Mouse (Mus musculus) hindbrain, embryonic 13.5 days (tissue): ENCODE data around the gene Cotl1. TPM values are rescaled to one million over a fixed set of nuclear protein-coding genes. Genes with fewer than 3 reads are reported as not detected.
A peak's percentile ranks its signal among the peaks of the same experiment; 100 is the strongest.

Experiments
- ATAC-seq: fragments of 200-750 bp; cut with Nextera tagmentation; 2 replicates; pipeline ENCODE4 v1.8.0; 2017; ENCODE audit warnings: moderate TSS enrichment; ENCODE audit not compliant: low FRiP score
- H3K27ac ChIP-seq: fragments of 300-500 bp; sonication (generic); 2 replicates; pipeline ENCODE4 v1.5.1; 2015; ENCODE audit warnings: inconsistent platforms, mild to moderate bottlenecking, moderate library complexity
- H3K27me3 ChIP-seq: fragments of 300-500 bp; sonication (generic); 2 replicates; pipeline ENCODE4 v1.6.1; 2015; ENCODE audit warnings: mild to moderate bottlenecking, inconsistent platforms
- H3K36me3 ChIP-seq: fragments of 300-500 bp; sonication (generic); 2 replicates; pipeline ENCODE4 v1.6.1; 2015; ENCODE audit warnings: mild to moderate bottlenecking, inconsistent platforms
- H3K4me1 ChIP-seq: fragments of 300-500 bp; sonication (generic); replicated peaks from 2 replicates; pipeline ENCODE4 v1.6.1; 2015; ENCODE audit warnings: inconsistent platforms
- H3K4me2 ChIP-seq: fragments of 300-500 bp; sonication (generic); 2 replicates; pipeline ENCODE4 v1.6.1; 2015; ENCODE audit warnings: inconsistent platforms, mild to moderate bottlenecking, moderate library complexity
- H3K4me3 ChIP-seq: fragments of 300-500 bp; sonication (generic); 2 replicates; pipeline ENCODE4 v1.5.1; 2015; ENCODE audit warnings: mild to moderate bottlenecking, inconsistent platforms
- H3K9ac ChIP-seq: fragments of 300-500 bp; sonication (generic); 2 replicates; pipeline ENCODE4 v1.6.1; 2015; ENCODE audit warnings: mild to moderate bottlenecking, inconsistent platforms
- H3K9me3 ChIP-seq: fragments of 300-500 bp; sonication (generic); 2 replicates; pipeline ENCODE4 v1.6.1; 2016; ENCODE audit warnings: inconsistent platforms
- WGBS: fragments of 180-500 bp; shearing (Covaris S2); methylation state at CpG from one replicate; pipeline ENCODE4 v1.1.7; 2015; 5-methylcytosine and 5-hydroxymethylcytosine counted together
- polyA plus RNA-seq: library from polyadenylated mRNA; unstranded; fragments of >200 nt; fragmentation: Nextera tagmentation; extraction: Ambion mirVana; gene quantifications from 2 replicates; pipeline ENCODE4 v1.2.1, GENCODE M21; 2015

Gene Cotl1
- polyA plus RNA-seq, 1 experiment from 2014 or later, result 106 TPM

DNA sequence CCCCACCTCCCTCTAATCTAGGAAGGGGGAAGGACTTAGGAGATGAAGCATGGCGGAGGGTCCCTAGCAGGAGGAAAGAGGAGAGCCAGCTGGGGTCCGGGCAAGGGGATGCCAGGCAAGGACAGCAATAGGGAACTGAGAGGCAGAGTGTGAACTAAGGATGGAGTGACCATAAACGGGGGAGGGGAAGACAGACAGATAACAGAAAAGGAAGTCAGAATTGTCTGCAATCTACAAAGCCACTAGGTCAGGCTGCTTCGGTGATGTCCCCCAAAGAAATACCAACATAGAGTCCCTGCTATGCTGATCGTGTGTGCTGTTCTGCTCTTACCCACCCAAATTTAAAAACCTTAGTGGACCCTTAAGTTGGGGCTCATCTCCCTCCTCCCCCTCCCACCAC is 13.4 kb downstream of the Cotl1 start:
- Histone ChIP-seq H3K27ac (no peak overlapping the region), H3K4me1 (peaks cover 74% of the 10 kb centered on the region), H3K4me2 (no peak overlapping the region), H3K9ac (no peak overlapping the region), H3K4me3 (no peak overlapping the region), H3K36me3 (peaks cover 9% of the 10 kb centered on the region), H3K9me3 (no peaks in the 10 kb centered on the region), H3K27me3 (no peaks in the 10 kb centered on the region)
- no peak for ATAC-seq
- 81% methylated on average over 5 of the region's 5 CpGs for WGBS

DNA sequence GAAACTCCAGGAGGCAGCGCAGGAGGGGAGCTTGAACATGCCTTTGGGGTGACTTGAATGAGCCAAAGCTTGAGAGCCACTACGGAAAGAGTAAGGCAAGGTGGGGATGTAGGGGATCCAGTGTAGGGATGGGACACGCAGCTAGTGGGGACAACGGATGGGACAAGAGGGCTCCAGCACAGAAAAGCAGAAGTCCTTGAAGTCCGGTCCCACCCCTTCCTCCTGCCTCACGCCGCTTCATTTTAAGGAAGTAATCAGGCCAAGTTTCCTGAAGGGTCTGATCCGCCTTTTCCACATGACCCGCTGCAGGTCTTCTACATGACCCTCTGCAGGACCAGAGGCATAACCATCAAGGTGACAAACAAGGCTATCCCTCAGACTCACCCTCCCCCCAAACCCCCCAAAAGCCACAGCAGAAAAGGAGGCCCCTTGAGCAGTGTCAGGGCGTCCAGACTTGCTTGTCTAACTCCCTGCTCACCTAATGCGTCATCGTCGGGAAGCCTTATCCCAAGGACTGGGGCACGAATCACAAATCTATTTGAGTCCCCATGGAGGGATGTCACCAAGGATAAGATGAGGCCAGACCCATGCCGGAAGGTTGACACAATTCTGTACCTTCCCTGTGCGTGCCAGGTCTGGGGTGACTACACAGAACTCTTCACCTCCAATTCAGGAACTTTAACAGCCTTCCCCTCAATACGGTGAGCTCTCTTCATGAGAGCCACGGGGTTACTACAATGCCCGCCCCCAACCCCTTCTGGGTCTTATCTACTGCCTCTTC is 14.2 kb downstream of the Cotl1 start:
- no peak overlapping the region for H3K4me3 ChIP-seq
- WGBS, result 89% methylated on average over 19 of the region's 19 CpGs
- ATAC-seq, result no peak
- no peak overlapping the region for H3K27ac ChIP-seq
- peaks cover 17% of the 10 kb centered on the region for H3K36me3 ChIP-seq
- no peaks in the 10 kb centered on the region for H3K9me3 ChIP-seq
- no peak overlapping the region for H3K9ac ChIP-seq
- H3K27me3 ChIP-seq, result no peaks in the 10 kb centered on the region
- no peak overlapping the region for H3K4me2 ChIP-seq
- H3K4me1 ChIP-seq, result peaks cover 66% of the 10 kb centered on the region

DNA sequence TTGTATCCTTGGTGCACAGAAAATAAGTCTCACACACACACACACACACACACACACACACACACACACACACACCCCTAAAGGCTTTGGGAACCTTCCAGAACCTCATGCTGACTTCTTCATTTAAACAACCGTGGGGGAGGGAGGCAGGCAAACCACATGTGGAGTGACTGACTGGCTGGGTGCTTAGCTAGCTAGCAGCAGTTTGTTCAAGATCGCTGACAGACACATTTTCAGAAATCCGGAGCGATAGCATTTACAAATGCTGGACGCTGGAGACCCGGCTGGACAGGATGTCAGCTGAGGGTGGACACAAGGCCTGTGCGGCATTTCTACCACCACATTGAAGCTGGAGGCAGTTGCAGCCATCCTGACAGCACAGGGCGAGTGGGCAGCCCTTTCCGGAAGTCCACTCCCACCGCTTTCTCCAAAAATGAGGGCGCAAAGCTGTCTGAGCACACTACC is 15.5 kb downstream of the Cotl1 start:
- no peak overlapping the region for H3K4me3 ChIP-seq
- no peaks in the 10 kb centered on the region for H3K27me3 ChIP-seq
- H3K4me2 ChIP-seq, result no peak overlapping the region
- no peak overlapping the region for H3K9ac ChIP-seq
- peaks cover 29% of the 10 kb centered on the region for H3K36me3 ChIP-seq
- WGBS, result 81% methylated on average over 11 of the region's 11 CpGs
- H3K9me3 ChIP-seq, result no peaks in the 10 kb centered on the region
- peaks cover 57% of the 10 kb centered on the region for H3K4me1 ChIP-seq
- H3K27ac ChIP-seq, result no peak overlapping the region
- ATAC-seq, result no peak

DNA sequence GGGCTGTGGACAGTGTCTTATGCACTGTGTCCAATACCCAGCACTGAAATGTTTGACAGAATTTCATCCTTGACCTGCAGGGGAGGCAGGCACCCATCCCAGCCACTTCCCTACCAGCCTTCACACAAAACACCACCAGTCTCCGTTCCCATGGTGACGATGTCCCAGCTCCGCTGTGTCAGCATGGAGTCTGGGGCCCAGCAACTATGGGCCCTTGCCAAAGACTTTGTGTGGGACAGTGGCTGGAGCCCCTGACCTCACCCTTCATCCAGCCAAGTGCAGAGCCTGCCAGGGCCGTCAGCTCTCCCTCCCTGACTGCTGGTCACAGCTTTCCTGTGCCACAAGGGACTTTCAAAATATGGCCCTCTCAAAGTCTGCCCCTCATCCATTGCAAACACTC is 16.2 kb downstream of the Cotl1 start:
- H3K4me1 ChIP-seq, result peaks cover 55% of the 10 kb centered on the region
- H3K9ac ChIP-seq, result no peak overlapping the region

DNA sequence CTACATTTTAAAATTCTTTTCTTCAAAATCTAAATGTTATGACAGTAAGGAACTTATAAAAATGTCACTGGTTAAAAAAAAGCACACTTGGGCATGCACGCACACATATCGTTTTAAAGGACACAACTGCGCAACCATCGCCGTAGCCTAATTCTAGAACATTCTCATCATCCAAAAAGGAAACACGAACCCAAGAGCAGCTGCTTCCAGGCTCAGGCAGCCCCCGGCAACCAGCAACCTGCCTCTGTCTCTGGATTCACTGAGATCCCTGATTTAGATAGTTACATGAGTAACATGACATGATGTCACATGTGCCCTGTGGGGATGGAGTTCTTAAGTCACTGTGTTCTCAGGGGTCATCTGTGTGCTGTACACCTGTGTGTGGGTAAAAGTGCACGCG is 17.1 kb downstream of the Cotl1 start:
- no peak overlapping the region for H3K4me3 ChIP-seq
- no peak for ATAC-seq
- H3K27ac ChIP-seq, result no peak overlapping the region
- H3K9ac ChIP-seq, result no peak overlapping the region
- 97% methylated on average over 9 of the region's 9 CpGs for WGBS
- H3K27me3 ChIP-seq, result no peaks in the 10 kb centered on the region
- peaks cover 43% of the 10 kb centered on the region for H3K36me3 ChIP-seq
- no peak overlapping the region for H3K4me2 ChIP-seq
- H3K4me1 ChIP-seq, result peaks cover 47% of the 10 kb centered on the region
- no peaks in the 10 kb centered on the region for H3K9me3 ChIP-seq

More for the DNA sequence above, 16.2 kb downstream of the Cotl1 start:
- Histone ChIP-seq H3K4me2 (no peak overlapping the region), H3K27me3 (no peaks in the 10 kb centered on the region), H3K9me3 (no peaks in the 10 kb centered on the region), H3K36me3 (peaks cover 36% of the 10 kb centered on the region), H3K27ac (peak overlapping the region; percentile 23; the same call in 1 of the 2 replicates), H3K4me3 (no peak overlapping the region)
- no peak for ATAC-seq
- WGBS, result 55% methylated on average over 4 of the region's 4 CpGs

DNA sequence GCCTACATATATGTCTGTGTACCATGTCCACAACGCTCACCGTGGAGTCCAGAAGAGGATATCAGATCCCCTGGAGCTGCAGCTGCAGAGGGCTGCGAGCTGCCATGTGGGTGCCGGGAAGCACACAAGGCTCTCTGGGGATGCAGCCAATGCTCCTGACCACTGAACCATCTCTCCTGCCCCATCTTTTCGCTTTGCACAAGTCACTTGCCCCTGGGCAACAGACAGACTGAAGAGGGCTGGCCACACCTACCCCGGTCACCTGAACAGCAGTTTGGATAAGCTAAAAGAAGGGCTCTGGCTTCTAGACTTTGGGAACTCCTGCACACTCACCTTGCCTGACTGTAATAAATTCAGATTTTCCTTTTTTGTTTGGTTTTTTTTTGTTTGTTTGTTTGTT is 18.7 kb downstream of the Cotl1 start:
- Histone ChIP-seq H3K27ac (no peak overlapping the region), H3K4me1 (peaks cover 42% of the 10 kb centered on the region), H3K4me3 (no peak overlapping the region), H3K36me3 (peaks cover 44% of the 10 kb centered on the region), H3K27me3 (no peaks in the 10 kb centered on the region), H3K9me3 (no peaks in the 10 kb centered on the region), H3K9ac (no peak overlapping the region), H3K4me2 (no peak overlapping the region)
- 93% methylated on average over 6 of the region's 6 CpGs for WGBS
- ATAC-seq, result no peak

DNA sequence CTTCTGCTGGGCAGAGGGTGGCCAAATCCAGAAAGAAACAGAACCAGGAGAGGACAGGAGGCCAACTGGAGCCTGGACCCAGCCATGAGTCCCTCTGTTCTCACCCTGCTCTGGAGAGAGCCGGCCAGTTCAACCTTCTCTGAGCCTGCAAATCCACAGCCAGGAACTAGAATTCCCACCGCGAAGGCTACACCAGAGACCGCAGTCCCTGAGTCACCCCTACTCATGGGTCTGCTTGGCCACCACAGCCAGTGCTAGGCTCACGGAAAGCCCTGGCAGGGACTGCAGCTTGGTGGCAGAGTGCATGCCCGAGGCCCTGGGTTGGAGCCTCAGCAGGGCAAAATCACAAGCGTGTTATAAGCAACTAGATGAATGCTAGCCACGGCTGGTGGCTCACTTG is 20.4 kb downstream of the Cotl1 start:
- H3K4me1 ChIP-seq, result peaks cover 38% of the 10 kb centered on the region
- H3K4me3 ChIP-seq, result no peak overlapping the region
- H3K9ac ChIP-seq, result no peak overlapping the region
- peaks cover 59% of the 10 kb centered on the region for H3K36me3 ChIP-seq
- H3K27ac ChIP-seq, result 0 out of 2 replicates have a peak overlapping the region, but pooled peaks have one; percentile 23
- H3K4me2 ChIP-seq, result no peak overlapping the region
- H3K27me3 ChIP-seq, result no peaks in the 10 kb centered on the region
- no peak for ATAC-seq
- WGBS, result 95% methylated on average over 8 of the region's 8 CpGs
- no peaks in the 10 kb centered on the region for H3K9me3 ChIP-seq

DNA sequence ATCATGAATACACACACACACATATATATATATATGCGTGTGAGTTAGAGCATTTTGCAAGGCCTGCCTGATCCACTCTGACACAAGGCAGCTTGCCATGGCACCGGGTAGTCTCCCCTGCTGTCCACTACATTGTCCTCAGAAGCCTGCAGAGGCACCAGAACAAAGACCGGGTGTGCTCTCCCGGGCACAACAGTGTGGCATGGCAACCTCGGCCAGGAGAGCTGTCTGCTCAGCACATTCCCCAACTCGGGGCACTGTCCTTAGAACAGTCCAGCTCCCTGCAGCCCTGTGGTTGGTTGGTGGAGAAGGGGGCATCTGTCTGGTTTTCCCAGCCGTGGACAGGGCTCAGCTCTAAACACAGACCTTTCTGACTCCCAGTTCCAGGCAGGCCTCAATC is 21.0 kb downstream of the Cotl1 start:
- Histone ChIP-seq H3K4me2 (no peak overlapping the region), H3K4me3 (no peak overlapping the region), H3K4me1 (peaks cover 34% of the 10 kb centered on the region), H3K27ac (0 out of 2 replicates have a peak overlapping the region, but pooled peaks have one; percentile 23), H3K27me3 (no peaks in the 10 kb centered on the region), H3K36me3 (peaks cover 66% of the 10 kb centered on the region), H3K9me3 (no peaks in the 10 kb centered on the region), H3K9ac (no peak overlapping the region)
- 63% methylated on average over 7 of the region's 7 CpGs for WGBS
- ATAC-seq, result no peak

DNA sequence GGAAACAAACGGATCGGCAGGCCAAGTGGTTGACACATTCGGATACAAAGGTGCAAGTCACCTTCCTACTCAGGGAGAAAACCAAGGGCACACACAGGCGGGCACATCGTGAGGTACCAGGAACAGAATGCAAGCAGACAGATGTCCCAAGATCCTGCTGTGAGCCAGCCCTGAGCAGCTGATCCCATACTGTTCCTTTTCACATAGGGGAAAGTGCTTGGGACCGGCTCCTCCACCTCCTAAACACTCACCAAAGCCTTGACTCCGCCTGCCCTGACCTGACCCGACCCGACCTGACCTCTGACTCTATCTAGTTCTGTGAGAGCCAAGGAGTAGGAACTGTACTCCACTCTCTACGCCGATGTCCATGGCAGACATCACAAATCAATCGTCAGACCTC is 22.9 kb downstream of the Cotl1 start:
- no peak for ATAC-seq
- H3K4me1 ChIP-seq, result peaks cover 43% of the 10 kb centered on the region
- no peak overlapping the region for H3K9ac ChIP-seq
- no peaks in the 10 kb centered on the region for H3K27me3 ChIP-seq
- H3K4me2 ChIP-seq, result no peak overlapping the region
- peaks cover 65% of the 10 kb centered on the region for H3K36me3 ChIP-seq
- peak overlapping the region; percentile 48; the same call in 1 of the 2 replicates for H3K27ac ChIP-seq
- H3K9me3 ChIP-seq, result no peaks in the 10 kb centered on the region
- no peak overlapping the region for H3K4me3 ChIP-seq
- 31% methylated on average over 12 of the region's 12 CpGs for WGBS

DNA sequence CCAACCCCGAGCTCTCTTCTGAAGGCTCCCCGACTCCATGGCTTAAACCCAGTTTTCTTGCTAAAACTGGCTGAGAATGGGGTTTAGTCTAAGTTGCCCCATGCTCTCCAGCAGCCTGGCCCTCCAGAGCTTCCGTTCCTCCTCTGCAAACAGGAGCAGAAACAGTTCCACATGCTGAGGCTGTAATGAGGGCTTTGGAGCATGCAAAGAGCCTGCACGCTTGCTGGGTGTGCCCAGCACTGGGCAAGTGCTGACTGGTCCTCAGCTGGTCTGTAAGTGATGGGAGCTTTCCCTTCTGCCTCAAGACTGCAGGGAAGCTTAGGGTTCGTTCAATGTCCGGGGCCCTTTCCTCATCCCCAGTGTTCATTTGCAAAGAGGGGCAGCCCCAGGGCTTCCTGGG is 24.1 kb downstream of the Cotl1 start:
- Histone ChIP-seq H3K27ac (no peak overlapping the region; the same call in 1 of the 2 replicates), H3K4me3 (no peak overlapping the region), H3K27me3 (no peaks in the 10 kb centered on the region), H3K4me2 (no peak overlapping the region), H3K9me3 (no peaks in the 10 kb centered on the region), H3K36me3 (peaks cover 54% of the 10 kb centered on the region), H3K9ac (no peak overlapping the region), H3K4me1 (peaks cover 56% of the 10 kb centered on the region)
- ATAC-seq, result no peak
- WGBS, result 73% methylated on average over 6 of the region's 6 CpGs

DNA sequence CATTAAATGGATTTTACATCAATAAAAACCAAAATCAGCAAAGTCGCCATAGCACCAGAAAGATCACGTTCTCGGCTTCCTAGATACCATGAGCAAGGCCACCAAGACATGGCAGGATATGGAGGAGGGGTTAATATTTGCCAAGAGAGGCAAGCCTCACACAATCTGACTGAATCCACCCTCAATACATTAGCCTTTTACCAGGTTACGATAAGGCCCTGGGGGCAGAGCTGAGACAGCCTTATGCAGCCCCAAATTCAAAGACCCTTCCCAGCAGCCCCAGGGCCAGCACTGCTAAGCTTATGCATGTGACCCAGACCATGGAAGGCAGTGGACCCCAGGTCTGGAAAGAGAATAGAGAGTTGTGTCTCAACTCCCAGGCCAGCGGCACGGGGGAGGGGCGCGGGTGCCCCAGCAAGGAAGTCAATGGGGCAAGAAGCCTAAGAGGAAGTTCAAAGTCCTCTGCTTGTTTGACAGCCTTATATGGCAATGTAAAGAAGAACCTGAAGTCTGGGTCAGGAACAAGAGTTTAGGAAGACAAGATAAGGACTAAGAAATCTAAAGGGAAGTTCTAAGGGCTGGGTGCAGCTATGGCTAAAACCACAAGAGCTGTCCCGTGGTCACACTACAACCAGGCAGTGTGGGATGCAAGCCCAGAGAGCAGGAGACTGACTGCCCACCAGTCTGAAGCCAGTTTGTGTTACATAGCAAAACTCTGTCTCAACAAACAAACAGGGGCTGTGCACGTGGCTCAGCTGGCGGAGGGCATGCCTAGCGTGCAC is 27.5 kb downstream of the Cotl1 start:
- Histone ChIP-seq H3K4me1 (peaks cover 63% of the 10 kb centered on the region), H3K4me2 (no peak overlapping the region), H3K9ac (no peak overlapping the region), H3K4me3 (no peak overlapping the region), H3K36me3 (peaks cover 44% of the 10 kb centered on the region), H3K27me3 (no peaks in the 10 kb centered on the region), H3K9me3 (no peaks in the 10 kb centered on the region), H3K27ac (no peak overlapping the region)
- ATAC-seq, result no peak
- 78% methylated on average over 12 of the region's 12 CpGs for WGBS

DNA sequence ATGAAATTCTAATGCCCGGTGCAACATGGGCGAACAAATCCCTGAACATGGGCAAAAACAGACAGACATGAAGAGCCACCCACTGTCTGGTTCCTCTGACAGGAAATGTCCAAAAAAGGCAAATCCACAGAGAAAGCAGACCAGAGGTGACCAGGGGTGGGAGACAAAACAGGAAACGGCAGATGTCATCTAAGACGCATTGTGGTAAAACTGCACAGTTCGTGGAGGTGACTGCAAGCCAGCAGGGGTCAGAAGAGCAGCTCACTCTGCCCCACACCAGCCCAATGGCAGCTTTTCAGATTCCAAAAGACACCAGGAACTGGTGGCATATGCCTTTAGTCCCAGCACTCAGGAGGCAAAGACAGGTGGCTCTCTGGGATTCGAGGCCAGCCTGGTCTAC is 28.4 kb downstream of the Cotl1 start:
- WGBS, result 51% methylated on average over 6 of the region's 6 CpGs
- Histone ChIP-seq H3K9me3 (no peaks in the 10 kb centered on the region), H3K4me3 (no peak overlapping the region), H3K27me3 (no peaks in the 10 kb centered on the region), H3K36me3 (peaks cover 44% of the 10 kb centered on the region), H3K4me2 (no peak overlapping the region), H3K27ac (0 out of 2 replicates have a peak overlapping the region, but pooled peaks have one; percentile 35), H3K9ac (peak overlapping the region; percentile 35; the same call in 1 of the 2 replicates), H3K4me1 (peaks cover 59% of the 10 kb centered on the region)
- no peak for ATAC-seq
